Mouse (Mus musculus) olfactory bulb, adult 2 months (tissue): ENCODE measurements around the gene Sapcd1.

Experiments
- CTCF ChIP-seq: fragments of 200-500 bp; IDR thresholded peaks from 2 replicates; pipeline ENCODE4 v1.5.1; 2012; ENCODE audit warnings: low read depth, mild to moderate bottlenecking, low read length, moderate library complexity; ENCODE audit not compliant: insufficient read depth
- POLR2A ChIP-seq: fragments of 200-500 bp; IDR thresholded peaks from 2 replicates; pipeline ENCODE4 v1.6.1; 2012; ENCODE audit warnings: mild to moderate bottlenecking, low read depth, low read length, moderate library complexity; ENCODE audit not compliant: insufficient read depth

DNA sequence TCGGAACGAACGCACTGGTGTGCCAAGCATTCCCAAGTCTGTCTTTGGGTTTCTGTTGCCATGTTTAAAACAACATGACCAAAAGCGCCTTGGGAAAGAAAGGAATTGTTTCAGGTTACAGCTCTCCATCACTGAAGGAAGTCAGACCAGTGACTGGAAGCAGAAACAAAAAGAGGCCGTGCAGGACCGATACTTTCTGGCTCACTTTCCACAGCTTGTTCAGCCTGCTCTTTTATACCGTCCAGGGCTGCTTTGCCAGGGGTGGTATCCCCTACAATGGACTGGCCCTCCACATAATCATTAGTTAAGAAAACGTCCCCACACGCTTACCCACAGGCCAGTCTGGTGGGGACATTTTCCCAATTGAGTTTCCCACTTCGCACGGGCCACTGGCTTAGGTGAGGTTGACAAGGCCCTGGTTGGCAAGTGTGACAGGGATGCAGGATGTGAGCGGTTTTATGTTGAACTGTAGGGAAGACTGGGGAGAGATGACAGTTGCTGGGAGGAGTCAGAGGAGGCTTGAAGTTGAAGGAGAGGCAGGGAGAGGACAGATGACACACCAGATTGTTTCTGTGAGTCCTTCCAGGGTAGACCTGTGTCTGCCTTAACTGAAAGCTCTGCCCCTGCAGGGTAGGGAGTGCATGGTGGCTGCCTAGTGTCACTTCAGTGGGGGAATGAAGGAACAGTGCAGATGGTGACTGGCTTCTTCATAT, 25.5 kb downstream of the Sapcd1 start:
- TF ChIP-seq CTCF = no peak
- TF ChIP-seq POLR2A = no peak
